Mouse (Mus musculus): Measurements from ENCODE around the gene Senp5. TPM values are rescaled to one million over a fixed set of nuclear protein-coding genes. Genes with fewer than 3 reads are reported as not detected.

Senp5 gene
- 19.5 and 19.9 TPM in 2 replicates for polyA plus RNA-seq (2012; rRNA removed)

GRCm38 (mm10) chr16:32002509-32003477 lies at the start of gene Senp5:
TSS of gene Senp5 (minus strand) at chr16:32003287.

DNA sequence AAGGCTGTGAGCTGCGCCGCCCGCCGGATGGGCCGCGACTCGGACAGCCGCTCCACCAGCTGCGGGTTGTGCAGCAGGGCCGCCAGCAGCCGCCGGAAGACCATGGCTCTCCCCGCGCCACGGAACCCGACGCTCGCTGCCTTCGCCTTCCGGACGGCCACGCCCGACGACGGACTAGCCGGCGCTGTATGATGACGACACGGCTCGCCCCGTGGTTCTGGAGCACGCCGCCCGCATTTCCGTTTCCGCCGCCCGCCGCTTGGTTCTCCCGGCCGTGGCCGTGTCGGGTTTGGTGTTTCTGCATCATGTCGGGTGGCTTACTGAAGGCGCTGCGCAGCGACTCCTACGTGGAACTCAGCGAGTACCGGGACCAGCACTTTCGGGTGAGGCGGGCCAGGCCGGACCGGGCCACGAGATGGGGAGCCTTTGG lies 54.7 kb downstream of the Senp5 start, which contains the start of the genes 0610012G03Rik and Ncbp2:
Gene 0610012G03Rik (minus strand): TSS at position 150 of the 430 bp plus-strand sequence.
Gene Ncbp2 (plus strand): TSS at position 169 of the 430 bp plus-strand sequence.

GRCm38 (mm10) chr16:31933751-31934549 lies 69.1 kb downstream of the Senp5 start, which contains the start of gene Pigz:
TSS of gene Pigz (plus strand) at chr16:31933851.

Other genes with a start within 250 kb of the Senp5 start
- 0.23 and 0.32 TPM in 2 replicates for gene Meltf, start 124.5 kb downstream of the Senp5 start, polyA plus RNA-seq (2012; rRNA removed)
- 2.3 and 2.6 TPM in 2 replicates for gene Pigz, start 69.4 kb downstream of the Senp5 start, polyA plus RNA-seq (2012; rRNA removed)
- 86.2 and 88.4 TPM in 2 replicates for gene 0610012G03Rik, start 54.8 kb downstream of the Senp5 start, polyA plus RNA-seq (2012; rRNA removed)
- 121 and 134 TPM in 2 replicates for gene Ncbp2, start 54.8 kb downstream of the Senp5 start, polyA plus RNA-seq (2012; rRNA removed)
- 27.0 and 28.0 TPM in 2 replicates for gene Pak2, start 76.1 kb upstream of the Senp5 start, polyA plus RNA-seq (2012; rRNA removed)
- 73.2 and 76.4 TPM in 2 replicates for gene Pigx, start 96.5 kb upstream of the Senp5 start, polyA plus RNA-seq (2012; rRNA removed)
- 34.8 and 39.6 TPM in 2 replicates for gene Cep19, start 96.5 kb upstream of the Senp5 start, polyA plus RNA-seq (2012; rRNA removed)
- 5.1 and 5.8 TPM in 2 replicates for gene Nrros, start 162.3 kb upstream of the Senp5 start, polyA plus RNA-seq (2012; rRNA removed)
- gene Bex6, start 176.5 kb upstream of the Senp5 start, polyA plus RNA-seq (2012; rRNA removed) = not detected in 2 replicates
- 29.3 and 30.6 TPM in 2 replicates for gene Fbxo45, start 243.9 kb upstream of the Senp5 start, polyA plus RNA-seq (2012; rRNA removed)
- gene Wdr53, start 243.9 kb upstream of the Senp5 start, polyA plus RNA-seq (2012; rRNA removed) = 9.0 and 9.5 TPM in 2 replicates

Data from central nervous system, embryonic 18 days (tissue).